Mouse (Mus musculus): ENCODE measurements at regions not wholly inside any gene's neighbourhood (a gene's known extent, or its start where the extent isn't known, plus 50 kb on each side); places are given as distances from the start of the nearest gene placed in this dataset.

- H3K27ac ChIP-seq (ENCODE audit: low read length), result no peak overlapping the region
- no peak for ATAC-seq (ENCODE audit: low read depth)
- 41% methylated on average over 3 of the region's 3 CpGs for WGBS (ENCODE audit: insufficient replicate concordance)
- no peak overlapping the region for H3K4me3 ChIP-seq (ENCODE audit: low read depth, low read length)
- H3K27me3 ChIP-seq (ENCODE audit: control insufficient read depth, insufficient read depth, low read depth, low read length), result no peaks in the 10 kb centered on the region
- no peaks in the 10 kb centered on the region for H3K36me3 ChIP-seq (ENCODE audit: control insufficient read depth, insufficient read depth)
- no peak overlapping the region for H3K4me2 ChIP-seq (ENCODE audit: low read depth, low read length)
- H3K9ac ChIP-seq (ENCODE audit: low read depth, low read length), result no peak overlapping the region
- H3K9me3 ChIP-seq (replicated peaks; ENCODE audit: control insufficient read depth, low read length), result no peaks in the 10 kb centered on the region
- H3K4me1 ChIP-seq (ENCODE audit: control insufficient read depth, low read depth, low read length), result peaks cover 4% of the 10 kb centered on the region; the same call in 1 of the 2 replicates
Observed at GRCm38 (mm10) chr14:25308051-25308450, 150.9 kb upstream of the Zmiz1 start.

GRCm38 (mm10) chr14:25310671-25311151, 148.3 kb upstream of the Zmiz1 start:
- H3K27me3 ChIP-seq (ENCODE audit: control insufficient read depth, insufficient read depth, low read depth, low read length), result no peaks in the 10 kb centered on the region
- no peak overlapping the region for H3K27ac ChIP-seq (ENCODE audit: low read length)
- H3K9ac ChIP-seq (ENCODE audit: low read depth, low read length), result no peak overlapping the region
- no peaks in the 10 kb centered on the region for H3K9me3 ChIP-seq (replicated peaks; ENCODE audit: control insufficient read depth, low read length)
- H3K4me2 ChIP-seq (ENCODE audit: low read depth, low read length), result no peak overlapping the region
- 47% methylated on average over 4 of the region's 4 CpGs for WGBS (ENCODE audit: insufficient replicate concordance)
- ATAC-seq (ENCODE audit: low read depth), result no peak
- no peak overlapping the region for H3K4me3 ChIP-seq (ENCODE audit: low read depth, low read length)
- no peaks in the 10 kb centered on the region for H3K4me1 ChIP-seq (ENCODE audit: control insufficient read depth, low read depth, low read length)
- H3K36me3 ChIP-seq (ENCODE audit: control insufficient read depth, insufficient read depth), result no peaks in the 10 kb centered on the region

- Histone ChIP-seq H3K4me3 (ENCODE audit: low read depth, low read length) (no peak overlapping the region), H3K36me3 (ENCODE audit: control insufficient read depth, insufficient read depth) (no peaks in the 10 kb centered on the region), H3K27me3 (ENCODE audit: control insufficient read depth, insufficient read depth, low read depth, low read length) (no peaks in the 10 kb centered on the region), H3K9ac (ENCODE audit: low read depth, low read length) (no peak overlapping the region), H3K4me2 (ENCODE audit: low read depth, low read length) (no peak overlapping the region), H3K4me1 (ENCODE audit: control insufficient read depth, low read depth, low read length) (no peaks in the 10 kb centered on the region), H3K9me3 (replicated peaks; ENCODE audit: control insufficient read depth, low read length) (no peaks in the 10 kb centered on the region), H3K27ac (ENCODE audit: low read length) (no peak overlapping the region)
- no peak for ATAC-seq (ENCODE audit: low read depth)
- WGBS (ENCODE audit: insufficient replicate concordance), result 19% methylated on average over 3 of the region's 3 CpGs
Observed at GRCm38 (mm10) chr14:25311475-25311874, 147.5 kb upstream of the Zmiz1 start.

- no peak for ATAC-seq (ENCODE audit: low read depth)
- no peaks in the 10 kb centered on the region for H3K36me3 ChIP-seq (ENCODE audit: control insufficient read depth, insufficient read depth)
- no peaks in the 10 kb centered on the region for H3K9me3 ChIP-seq (replicated peaks; ENCODE audit: control insufficient read depth, low read length)
- H3K4me3 ChIP-seq (ENCODE audit: low read depth, low read length), result no peak overlapping the region
- WGBS (ENCODE audit: insufficient replicate concordance), result 46% methylated on average over 7 of the region's 7 CpGs
- no peak overlapping the region for H3K9ac ChIP-seq (ENCODE audit: low read depth, low read length)
- H3K4me1 ChIP-seq (ENCODE audit: control insufficient read depth, low read depth, low read length), result no peaks in the 10 kb centered on the region
- H3K4me2 ChIP-seq (ENCODE audit: low read depth, low read length), result no peak overlapping the region
- peaks cover 3% of the 10 kb centered on the region; the same call in 1 of the 2 replicates for H3K27me3 ChIP-seq (ENCODE audit: control insufficient read depth, insufficient read depth, low read depth, low read length)
- no peak overlapping the region for H3K27ac ChIP-seq (ENCODE audit: low read length)
Observed at GRCm38 (mm10) chr14:25312135-25312534, 146.8 kb upstream of the Zmiz1 start.

- Histone ChIP-seq H3K4me3 (ENCODE audit: low read depth, low read length) (no peak overlapping the region), H3K36me3 (ENCODE audit: control insufficient read depth, insufficient read depth) (no peaks in the 10 kb centered on the region), H3K9ac (ENCODE audit: low read depth, low read length) (no peak overlapping the region), H3K4me1 (ENCODE audit: control insufficient read depth, low read depth, low read length) (no peaks in the 10 kb centered on the region; the same call in 1 of the 2 replicates), H3K27me3 (ENCODE audit: control insufficient read depth, insufficient read depth, low read depth, low read length) (peaks cover 7% of the 10 kb centered on the region), H3K9me3 (replicated peaks; ENCODE audit: control insufficient read depth, low read length) (no peaks in the 10 kb centered on the region), H3K4me2 (ENCODE audit: low read depth, low read length) (no peak overlapping the region), H3K27ac (ENCODE audit: low read length) (no peak overlapping the region)
- WGBS (ENCODE audit: insufficient replicate concordance), result 47% methylated on average over 6 of the region's 6 CpGs
- ATAC-seq (ENCODE audit: low read depth), result no peak
Observed at GRCm38 (mm10) chr14:25312814-25313426, 146.1 kb upstream of the Zmiz1 start.

GRCm38 (mm10) chr14:25313693-25314240, 145.2 kb upstream of the Zmiz1 start:
- H3K36me3 ChIP-seq (ENCODE audit: control insufficient read depth, insufficient read depth), result no peaks in the 10 kb centered on the region
- H3K4me3 ChIP-seq (ENCODE audit: low read depth, low read length), result no peak overlapping the region
- H3K27me3 ChIP-seq (ENCODE audit: control insufficient read depth, insufficient read depth, low read depth, low read length), result peaks cover 10% of the 10 kb centered on the region
- no peaks in the 10 kb centered on the region for H3K9me3 ChIP-seq (replicated peaks; ENCODE audit: control insufficient read depth, low read length)
- H3K4me2 ChIP-seq (ENCODE audit: low read depth, low read length), result no peak overlapping the region
- H3K4me1 ChIP-seq (ENCODE audit: control insufficient read depth, low read depth, low read length), result no peaks in the 10 kb centered on the region; the same call in 1 of the 2 replicates
- 31% methylated on average over 4 of the region's 4 CpGs for WGBS (ENCODE audit: insufficient replicate concordance)
- H3K9ac ChIP-seq (ENCODE audit: low read depth, low read length), result no peak overlapping the region
- H3K27ac ChIP-seq (ENCODE audit: low read length), result no peak overlapping the region
- no peak for ATAC-seq (ENCODE audit: low read depth)

- 74% methylated on average over 5 of the region's 5 CpGs for WGBS (ENCODE audit: insufficient replicate concordance)
- Histone ChIP-seq H3K4me1 (ENCODE audit: control insufficient read depth, low read depth, low read length) (no peaks in the 10 kb centered on the region; the same call in 1 of the 2 replicates), H3K36me3 (ENCODE audit: control insufficient read depth, insufficient read depth) (no peaks in the 10 kb centered on the region), H3K4me2 (ENCODE audit: low read depth, low read length) (no peak overlapping the region), H3K27ac (ENCODE audit: low read length) (no peak overlapping the region), H3K27me3 (ENCODE audit: control insufficient read depth, insufficient read depth, low read depth, low read length) (peaks cover 10% of the 10 kb centered on the region), H3K4me3 (ENCODE audit: low read depth, low read length) (no peak overlapping the region), H3K9me3 (replicated peaks; ENCODE audit: control insufficient read depth, low read length) (no peaks in the 10 kb centered on the region), H3K9ac (ENCODE audit: low read depth, low read length) (no peak overlapping the region)
- no peak for ATAC-seq (ENCODE audit: low read depth)
Observed at GRCm38 (mm10) chr14:25316491-25316890, 142.5 kb upstream of the Zmiz1 start.

- Histone ChIP-seq H3K9ac (ENCODE audit: low read depth, low read length) (no peak overlapping the region), H3K36me3 (ENCODE audit: control insufficient read depth, insufficient read depth) (no peaks in the 10 kb centered on the region), H3K4me2 (ENCODE audit: low read depth, low read length) (peak overlapping the region; percentile 45), H3K27me3 (ENCODE audit: control insufficient read depth, insufficient read depth, low read depth, low read length) (peaks cover 10% of the 10 kb centered on the region), H3K27ac (ENCODE audit: low read length) (no peak overlapping the region), H3K4me3 (ENCODE audit: low read depth, low read length) (no peak overlapping the region), H3K9me3 (replicated peaks; ENCODE audit: control insufficient read depth, low read length) (no peaks in the 10 kb centered on the region), H3K4me1 (ENCODE audit: control insufficient read depth, low read depth, low read length) (no peaks in the 10 kb centered on the region; the same call in 1 of the 2 replicates)
- 19% methylated on average over 37 of the region's 37 CpGs for WGBS (ENCODE audit: insufficient replicate concordance)
- peak; percentile 32 for ATAC-seq (ENCODE audit: low read depth)
Observed at GRCm38 (mm10) chr14:25317680-25318471, 141.1 kb upstream of the Zmiz1 start.

- peaks cover 10% of the 10 kb centered on the region for H3K27me3 ChIP-seq (ENCODE audit: control insufficient read depth, insufficient read depth, low read depth, low read length)
Observed at GRCm38 (mm10) chr14:25318909-25319308, 140.1 kb upstream of the Zmiz1 start.

More at GRCm38 (mm10) chr14:25318909-25319308, 140.1 kb upstream of the Zmiz1 start:
- no peak overlapping the region for H3K9ac ChIP-seq (ENCODE audit: low read depth, low read length)
- H3K9me3 ChIP-seq (replicated peaks; ENCODE audit: control insufficient read depth, low read length), result no peaks in the 10 kb centered on the region
- ATAC-seq (ENCODE audit: low read depth), result no peak
- no peak overlapping the region for H3K4me2 ChIP-seq (ENCODE audit: low read depth, low read length)
- no peaks in the 10 kb centered on the region; the same call in 1 of the 2 replicates for H3K4me1 ChIP-seq (ENCODE audit: control insufficient read depth, low read depth, low read length)
- H3K36me3 ChIP-seq (ENCODE audit: control insufficient read depth, insufficient read depth), result no peaks in the 10 kb centered on the region
- 45% methylated on average over 12 of the region's 12 CpGs for WGBS (ENCODE audit: insufficient replicate concordance)
- no peak overlapping the region for H3K4me3 ChIP-seq (ENCODE audit: low read depth, low read length)
- no peak overlapping the region for H3K27ac ChIP-seq (ENCODE audit: low read length)
